Mouse (Mus musculus) liver, embryonic 15.5 days (tissue): ENCODE results near the gene Spata18. TPM values are rescaled to one million over a fixed set of nuclear protein-coding genes. Genes with fewer than 3 reads are reported as not detected.

Experiments used
- ATAC-seq: fragments of 200-750 bp; cut with Nextera tagmentation; 2 replicates; pipeline ENCODE4 v1.8.0; 2017; ENCODE audit warnings: moderate number of reproducible peaks, mild to moderate bottlenecking, moderate library complexity; ENCODE audit not compliant: insufficient read depth
- H3K27ac ChIP-seq: fragments of 300-500 bp; sonication (generic); replicated peaks from 2 replicates; pipeline ENCODE4 v1.5.1; 2015; ENCODE audit warnings: mild to moderate bottlenecking, inconsistent platforms
- H3K27me3 ChIP-seq: fragments of 300-500 bp; sonication (generic); 2 replicates; pipeline ENCODE4 v1.6.1; 2015; ENCODE audit warnings: mild to moderate bottlenecking, inconsistent platforms
- H3K36me3 ChIP-seq: fragments of 300-500 bp; sonication (generic); replicated peaks from 2 replicates; pipeline ENCODE4 v1.6.1; 2015; ENCODE audit warnings: moderate library complexity, mild to moderate bottlenecking, inconsistent platforms
- H3K4me1 ChIP-seq: fragments of 300-500 bp; sonication (generic); replicated peaks from 2 replicates; pipeline ENCODE4 v1.6.1; 2015; ENCODE audit warnings: inconsistent platforms
- H3K4me2 ChIP-seq: fragments of 300-500 bp; sonication (generic); 2 replicates; pipeline ENCODE4 v1.6.1; 2015; ENCODE audit warnings: moderate library complexity, mild to moderate bottlenecking, inconsistent platforms
- H3K4me3 ChIP-seq: fragments of 300-500 bp; sonication (generic); replicated peaks from 2 replicates; pipeline ENCODE4 v1.5.1; 2015; ENCODE audit warnings: mild to moderate bottlenecking, inconsistent platforms
- H3K9ac ChIP-seq: fragments of 300-500 bp; sonication (generic); 2 replicates; pipeline ENCODE4 v1.6.1; 2015; ENCODE audit warnings: moderate library complexity, mild to moderate bottlenecking, inconsistent platforms
- H3K9me3 ChIP-seq: fragments of 300-500 bp; sonication (generic); replicated peaks from 2 replicates; pipeline ENCODE4 v1.6.1; 2016; ENCODE audit warnings: inconsistent platforms
- WGBS: fragments of 180-500 bp; shearing (Covaris S2); methylation state at CpG from one replicate; pipeline ENCODE4 v1.1.7; 2015; ENCODE audit warnings: mixed read lengths; ENCODE audit not compliant: insufficient replicate concordance; 5-methylcytosine and 5-hydroxymethylcytosine counted together
- polyA plus RNA-seq: library from polyadenylated mRNA; unstranded; fragments of >200 nt; fragmentation: Nextera tagmentation; extraction: Ambion mirVana; gene quantifications from 2 replicates; pipeline ENCODE4 v1.2.1, GENCODE M21; 2015

Spata18 gene
- not detected in 2 replicates for polyA plus RNA-seq

GRCm38 (mm10) chr5:73651061-73651854 is at the start of gene Spata18:
Gene Spata18 (plus strand): TSS chr5:73651379.
- Histone ChIP-seq H3K9ac (no peak within 1 kb of the TSS), H3K9me3 (no peaks in the 10 kb centered on the region), H3K4me2 (peak within 1 kb of the TSS; percentile 76), H3K27ac (no peak within 1 kb of the TSS), H3K27me3 (peaks cover 88% of the 10 kb centered on the region), H3K4me3 (peak within 1 kb of the TSS; percentile 49), H3K4me1 (peaks cover 18% of the 10 kb centered on the region), H3K36me3 (no peaks in the 10 kb centered on the region)
- ATAC-seq, result no peak
- WGBS, result under 1% methylated on average over 57 of the region's 57 CpGs

GRCm38 (mm10) chr5:73602865-73603264 is 48.3 kb upstream of the Spata18 start:
- Histone ChIP-seq H3K4me1 (no peaks in the 10 kb centered on the region), H3K4me2 (no peak overlapping the region), H3K4me3 (no peak overlapping the region), H3K27me3 (no peaks in the 10 kb centered on the region), H3K9me3 (no peaks in the 10 kb centered on the region), H3K9ac (no peak overlapping the region), H3K36me3 (no peaks in the 10 kb centered on the region), H3K27ac (no peak overlapping the region)
- no peak for ATAC-seq
- WGBS, result 45% methylated on average over 3 of the region's 3 CpGs

- Histone ChIP-seq H3K4me3 (no peak overlapping the region), H3K36me3 (no peaks in the 10 kb centered on the region), H3K9ac (no peak overlapping the region), H3K27me3 (no peaks in the 10 kb centered on the region), H3K27ac (no peak overlapping the region), H3K4me2 (no peak overlapping the region), H3K9me3 (no peaks in the 10 kb centered on the region), H3K4me1 (no peaks in the 10 kb centered on the region)
- ATAC-seq, result no peak
- 56% methylated on average over 6 of the region's 6 CpGs for WGBS
Measured at GRCm38 (mm10) chr5:73604542-73604941, 46.6 kb upstream of the Spata18 start.

- Histone ChIP-seq H3K27me3 (no peaks in the 10 kb centered on the region), H3K4me2 (no peak overlapping the region), H3K9me3 (no peaks in the 10 kb centered on the region), H3K4me1 (no peaks in the 10 kb centered on the region), H3K4me3 (no peak overlapping the region), H3K9ac (no peak overlapping the region), H3K36me3 (no peaks in the 10 kb centered on the region), H3K27ac (no peak overlapping the region)
- WGBS, result 66% methylated on average over 6 of the region's 6 CpGs
- ATAC-seq, result no peak
Measured at GRCm38 (mm10) chr5:73604964-73605363, 46.2 kb upstream of the Spata18 start.

- Histone ChIP-seq H3K27ac (no peak overlapping the region), H3K9ac (no peak overlapping the region), H3K4me1 (no peaks in the 10 kb centered on the region), H3K36me3 (no peaks in the 10 kb centered on the region), H3K27me3 (no peaks in the 10 kb centered on the region), H3K4me3 (no peak overlapping the region), H3K9me3 (no peaks in the 10 kb centered on the region), H3K4me2 (no peak overlapping the region)
- no peak for ATAC-seq
- 71% methylated on average over 4 of the region's 4 CpGs for WGBS
Measured at GRCm38 (mm10) chr5:73611071-73611470, 40.1 kb upstream of the Spata18 start.

GRCm38 (mm10) chr5:73613296-73613695 is 37.9 kb upstream of the Spata18 start:
- WGBS, result 68% methylated on average over 8 of the region's 8 CpGs
- Histone ChIP-seq H3K27ac (no peak overlapping the region), H3K27me3 (no peaks in the 10 kb centered on the region), H3K4me2 (no peak overlapping the region), H3K4me1 (no peaks in the 10 kb centered on the region), H3K4me3 (no peak overlapping the region), H3K9me3 (no peaks in the 10 kb centered on the region), H3K9ac (no peak overlapping the region), H3K36me3 (no peaks in the 10 kb centered on the region)
- ATAC-seq, result no peak

- no peak overlapping the region for H3K9ac ChIP-seq
- H3K27me3 ChIP-seq, result no peaks in the 10 kb centered on the region
- no peak overlapping the region for H3K27ac ChIP-seq
- no peak overlapping the region for H3K4me2 ChIP-seq
- no peak for ATAC-seq
- H3K4me1 ChIP-seq, result no peaks in the 10 kb centered on the region
- WGBS, result 24% methylated on average over 7 of the region's 7 CpGs
- no peaks in the 10 kb centered on the region for H3K9me3 ChIP-seq
- H3K4me3 ChIP-seq, result no peak overlapping the region
- H3K36me3 ChIP-seq, result no peaks in the 10 kb centered on the region
Measured at GRCm38 (mm10) chr5:73615211-73615610, 36.0 kb upstream of the Spata18 start.

- ATAC-seq, result no peak
- Histone ChIP-seq H3K36me3 (no peaks in the 10 kb centered on the region), H3K4me3 (no peak overlapping the region), H3K9me3 (no peaks in the 10 kb centered on the region), H3K9ac (no peak overlapping the region), H3K4me1 (no peaks in the 10 kb centered on the region), H3K27me3 (no peaks in the 10 kb centered on the region), H3K4me2 (no peak overlapping the region), H3K27ac (no peak overlapping the region)
- WGBS, result 56% methylated on average over 1 of the region's 1 CpGs
Measured at GRCm38 (mm10) chr5:73618969-73619368, 32.2 kb upstream of the Spata18 start.

GRCm38 (mm10) chr5:73625505-73625904 is 25.7 kb upstream of the Spata18 start:
- no peak overlapping the region for H3K9ac ChIP-seq
- H3K27me3 ChIP-seq, result no peaks in the 10 kb centered on the region
- no peak overlapping the region for H3K4me2 ChIP-seq
- no peaks in the 10 kb centered on the region for H3K36me3 ChIP-seq
- H3K27ac ChIP-seq, result no peak overlapping the region
- 48% methylated on average over 1 of the region's 1 CpGs for WGBS
- H3K4me1 ChIP-seq, result no peaks in the 10 kb centered on the region
- no peaks in the 10 kb centered on the region for H3K9me3 ChIP-seq
- H3K4me3 ChIP-seq, result no peak overlapping the region
- no peak for ATAC-seq

- Histone ChIP-seq H3K9ac (no peak overlapping the region), H3K9me3 (no peaks in the 10 kb centered on the region), H3K27me3 (no peaks in the 10 kb centered on the region), H3K36me3 (no peaks in the 10 kb centered on the region), H3K4me1 (no peaks in the 10 kb centered on the region), H3K27ac (no peak overlapping the region), H3K4me2 (no peak overlapping the region), H3K4me3 (no peak overlapping the region)
- WGBS, result 82% methylated on average over 7 of the region's 7 CpGs
- no peak for ATAC-seq
Measured at GRCm38 (mm10) chr5:73626842-73627241, 24.3 kb upstream of the Spata18 start.

- ATAC-seq, result no peak
- Histone ChIP-seq H3K27me3 (no peaks in the 10 kb centered on the region), H3K4me2 (no peak overlapping the region), H3K9me3 (no peaks in the 10 kb centered on the region), H3K27ac (no peak overlapping the region), H3K4me3 (no peak overlapping the region), H3K36me3 (no peaks in the 10 kb centered on the region), H3K4me1 (no peaks in the 10 kb centered on the region), H3K9ac (no peak overlapping the region)
- WGBS, result 63% methylated on average over 4 of the region's 4 CpGs
Measured at GRCm38 (mm10) chr5:73627559-73627958, 23.6 kb upstream of the Spata18 start.

GRCm38 (mm10) chr5:73627991-73628390 is 23.2 kb upstream of the Spata18 start:
- no peaks in the 10 kb centered on the region for H3K4me1 ChIP-seq
- H3K36me3 ChIP-seq, result no peaks in the 10 kb centered on the region
- no peak overlapping the region for H3K4me3 ChIP-seq
- 72% methylated on average over 15 of the region's 15 CpGs for WGBS
- no peak overlapping the region for H3K27ac ChIP-seq
- H3K9me3 ChIP-seq, result no peaks in the 10 kb centered on the region
- H3K27me3 ChIP-seq, result no peaks in the 10 kb centered on the region
- no peak overlapping the region for H3K4me2 ChIP-seq
- H3K9ac ChIP-seq, result no peak overlapping the region
- ATAC-seq, result no peak
